Mouse (Mus musculus): ENCODE measurements around the gene Gm20517. TPM values are rescaled to one million over a fixed set of nuclear protein-coding genes. Genes with fewer than 3 reads are reported as not detected.
A peak's percentile ranks its signal among the peaks of the same experiment; 100 is the strongest.

The Gm20517 gene
- polyA plus RNA-seq, 1 experiment from 2014 or later = 3.0 TPM

DNA sequence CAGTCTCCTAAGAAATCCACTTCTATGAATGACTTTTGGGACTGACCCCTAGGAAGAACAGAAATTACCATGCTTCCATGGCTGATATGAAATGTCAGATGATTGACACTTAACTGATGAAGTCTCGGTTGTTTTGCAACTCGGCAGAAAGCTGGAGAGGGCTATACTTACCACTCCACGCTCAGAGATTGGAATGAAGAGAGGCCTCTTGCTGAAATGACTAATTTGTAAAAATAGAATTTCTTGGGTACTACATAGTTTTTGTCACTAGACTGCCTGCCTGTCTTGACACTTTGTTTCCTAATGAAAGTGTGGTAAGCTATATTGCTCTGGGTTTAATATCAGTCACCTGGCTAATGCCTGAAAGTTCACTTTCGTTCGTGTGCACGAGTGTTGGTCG, 53.1 kb downstream of the Gm20517 start:
- Histone ChIP-seq H3K27ac (replicated peaks) (no peak overlapping the region), H3K9me3 (no peaks in the 10 kb centered on the region), H3K4me3 (no peak overlapping the region), H3K4me1 (replicated peaks) (peaks cover 19% of the 10 kb centered on the region), H3K36me3 (0 out of 2 replicates have a peak, but pooled peaks cover 11% of the 10 kb centered on the region), H3K27me3 (no peaks in the 10 kb centered on the region), H3K4me2 (no peak overlapping the region), H3K9ac (no peak overlapping the region)
- 85% methylated on average over 7 of the region's 7 CpGs for WGBS
- no peak for ATAC-seq (ENCODE audit: low read depth)

DNA sequence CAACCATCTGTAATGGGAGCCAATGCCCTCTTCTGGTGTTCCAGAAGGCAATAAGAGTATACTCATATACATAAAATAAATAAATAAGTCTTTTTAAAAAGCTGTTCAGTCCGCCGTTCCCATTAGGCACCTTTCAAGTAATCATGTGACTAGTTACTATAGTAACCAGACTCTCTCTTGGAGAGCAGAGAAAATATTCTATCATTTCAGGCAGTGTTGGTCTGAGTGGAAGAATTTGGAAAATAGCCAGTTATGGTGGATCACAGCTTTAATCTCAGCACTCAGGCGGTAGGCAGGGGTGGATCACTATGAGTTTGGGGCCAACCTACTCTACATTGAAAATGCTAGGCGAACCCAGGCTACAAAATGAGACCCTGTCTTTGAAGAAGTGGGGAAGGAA, 57.8 kb downstream of the Gm20517 start:
- 0 out of 2 replicates have a peak, but pooled peaks cover 5% of the 10 kb centered on the region for H3K27me3 ChIP-seq
- H3K4me1 ChIP-seq (replicated peaks) = peaks cover 21% of the 10 kb centered on the region
- 54% methylated on average over 4 of the region's 4 CpGs for WGBS
- no peak overlapping the region for H3K4me3 ChIP-seq
- H3K9me3 ChIP-seq = no peaks in the 10 kb centered on the region
- no peak overlapping the region for H3K27ac ChIP-seq (replicated peaks)
- no peak overlapping the region for H3K4me2 ChIP-seq
- peaks cover 8% of the 10 kb centered on the region; the same call in 1 of the 2 replicates for H3K36me3 ChIP-seq
- no peak overlapping the region for H3K9ac ChIP-seq
- ATAC-seq (ENCODE audit: low read depth) = no peak

DNA sequence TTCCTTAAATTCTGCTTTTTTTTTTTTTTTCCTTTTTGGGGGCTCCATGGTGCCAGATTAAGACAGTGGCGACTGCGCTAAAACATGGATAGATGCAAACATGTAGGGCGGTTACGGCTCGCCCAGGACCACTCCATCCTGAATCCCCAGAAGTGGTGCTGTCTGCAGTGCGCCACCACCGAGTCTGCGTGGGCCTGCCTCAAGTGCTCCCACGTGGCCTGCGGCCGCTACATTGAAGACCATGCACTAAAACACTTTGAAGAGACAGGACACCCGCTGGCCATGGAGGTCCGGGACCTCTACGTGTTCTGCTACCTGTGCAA, 60.6 kb downstream of the Gm20517 start:
- Histone ChIP-seq H3K4me3 (peak overlapping the region; percentile 39), H3K4me1 (replicated peaks) (peaks cover 25% of the 10 kb centered on the region), H3K9me3 (no peaks in the 10 kb centered on the region), H3K9ac (peak overlapping the region; percentile 66), H3K27ac (replicated peaks) (0 out of 2 replicates have a peak overlapping the region, but pooled peaks have one; percentile 42), H3K36me3 (peaks cover 21% of the 10 kb centered on the region), H3K27me3 (0 out of 2 replicates have a peak, but pooled peaks cover 5% of the 10 kb centered on the region), H3K4me2 (peak overlapping the region; percentile 77)
- ATAC-seq (ENCODE audit: low read depth) = peak; percentile 64; the same call in 1 of the 2 replicates
- WGBS = 9% methylated on average over 14 of the region's 14 CpGs

DNA sequence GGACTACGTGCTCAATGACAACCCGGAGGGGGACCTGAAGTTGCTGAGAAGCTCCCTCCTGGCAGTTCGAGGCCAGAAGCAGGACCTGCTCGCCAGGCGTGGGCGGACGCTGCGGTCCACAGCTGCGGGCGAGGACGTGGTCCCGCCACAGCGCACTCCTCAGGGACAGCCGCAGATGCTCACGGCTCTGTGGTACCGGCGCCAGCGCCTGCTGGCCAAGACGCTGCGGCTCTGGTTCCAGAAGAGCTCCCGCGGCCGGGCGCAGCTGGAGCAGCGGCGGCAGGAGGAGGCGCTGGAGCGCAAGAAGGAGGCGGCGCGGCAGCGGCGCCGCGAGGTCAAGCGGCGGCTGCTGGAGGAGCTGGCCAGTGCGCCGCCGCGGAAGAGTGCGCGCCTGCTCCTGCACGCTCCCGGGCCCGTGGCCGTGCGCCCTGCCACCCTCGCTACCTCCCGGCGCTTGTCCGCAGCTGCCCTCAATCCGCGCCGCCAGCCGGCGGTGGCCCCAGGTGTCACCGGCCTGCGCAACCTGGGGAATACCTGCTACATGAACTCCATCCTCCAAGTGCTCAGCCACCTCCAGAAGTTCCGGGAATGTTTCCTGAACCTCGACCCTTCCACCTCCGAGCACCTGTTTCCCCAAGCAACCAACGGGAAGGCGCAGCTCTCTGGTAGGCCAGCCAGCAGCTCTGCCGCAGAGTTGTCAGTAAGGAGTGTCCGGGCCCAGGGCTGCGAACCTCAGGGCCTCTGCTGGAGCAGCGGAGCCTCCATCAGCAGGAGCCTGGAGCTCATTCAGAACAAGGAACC, 61.1 kb downstream of the Gm20517 start:
- 3% methylated on average over 63 of the region's 68 CpGs for WGBS
- H3K4me1 ChIP-seq (replicated peaks) = peaks cover 25% of the 10 kb centered on the region
- peak overlapping the region; percentile 39 for H3K4me3 ChIP-seq
- H3K9ac ChIP-seq = peak overlapping the region; percentile 66
- H3K27ac ChIP-seq (replicated peaks) = peak overlapping the region; percentile 42; the same call in 1 of the 2 replicates
- peak; percentile 46; the same call in 1 of the 2 replicates for ATAC-seq (ENCODE audit: low read depth)
- H3K27me3 ChIP-seq = 0 out of 2 replicates have a peak, but pooled peaks cover 5% of the 10 kb centered on the region
- H3K9me3 ChIP-seq = no peaks in the 10 kb centered on the region
- H3K36me3 ChIP-seq = peaks cover 24% of the 10 kb centered on the region
- H3K4me2 ChIP-seq = peak overlapping the region; percentile 77

DNA sequence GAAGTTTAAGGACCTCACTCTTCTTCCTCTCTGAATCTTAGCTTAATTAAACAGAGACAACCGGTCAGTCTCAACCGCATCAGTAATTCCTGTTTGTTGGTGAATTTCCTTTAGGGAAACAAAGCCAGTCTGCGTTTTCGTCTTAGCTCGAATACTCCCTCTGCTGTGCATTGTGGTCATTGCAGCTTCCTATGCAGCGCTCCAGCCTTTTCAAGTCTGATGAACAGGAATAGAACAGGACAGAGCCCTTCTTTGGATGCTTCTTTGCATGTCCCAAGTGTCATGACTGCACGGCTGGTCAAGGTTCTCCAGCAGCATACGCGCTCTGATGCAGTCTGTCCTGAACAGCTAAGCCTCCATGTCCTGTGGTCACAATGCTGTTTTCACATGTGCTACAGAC, 65.2 kb downstream of the Gm20517 start:
- Histone ChIP-seq H3K4me2 (no peak overlapping the region), H3K27ac (replicated peaks) (peak overlapping the region; percentile 33; the same call in 1 of the 2 replicates), H3K9me3 (no peaks in the 10 kb centered on the region), H3K27me3 (no peaks in the 10 kb centered on the region), H3K36me3 (peaks cover 61% of the 10 kb centered on the region), H3K4me3 (no peak overlapping the region), H3K4me1 (replicated peaks) (peaks cover 19% of the 10 kb centered on the region), H3K9ac (no peak overlapping the region)
- no peak for ATAC-seq (ENCODE audit: low read depth)
- WGBS = 23% methylated on average over 9 of the region's 9 CpGs

DNA sequence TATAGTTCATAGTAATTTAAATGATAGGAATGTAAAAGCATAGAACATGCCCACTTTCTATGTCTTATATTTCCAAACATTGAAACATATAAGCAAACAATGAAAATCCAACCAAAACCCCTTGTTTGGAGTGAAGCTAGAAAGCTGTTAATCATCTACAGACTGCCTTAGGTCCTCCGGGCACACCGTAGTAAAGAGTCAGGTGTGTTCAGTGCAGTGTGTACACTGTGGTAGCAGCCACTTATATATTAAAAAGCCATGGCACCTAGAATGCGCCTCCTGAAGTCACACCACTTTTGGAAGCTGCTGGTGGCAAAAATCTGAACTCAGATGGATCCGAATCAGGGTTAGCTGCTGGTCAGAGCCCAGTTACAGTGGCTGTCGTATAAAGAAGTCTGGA, 66.8 kb downstream of the Gm20517 start:
- Histone ChIP-seq H3K9me3 (no peaks in the 10 kb centered on the region), H3K4me2 (no peak overlapping the region), H3K4me1 (replicated peaks) (peaks cover 5% of the 10 kb centered on the region; the same call in 1 of the 2 replicates), H3K36me3 (peaks cover 74% of the 10 kb centered on the region), H3K4me3 (no peak overlapping the region), H3K9ac (no peak overlapping the region), H3K27me3 (no peaks in the 10 kb centered on the region), H3K27ac (replicated peaks) (no peak overlapping the region)
- WGBS = 92% methylated on average over 5 of the region's 5 CpGs
- no peak for ATAC-seq (ENCODE audit: low read depth)

DNA sequence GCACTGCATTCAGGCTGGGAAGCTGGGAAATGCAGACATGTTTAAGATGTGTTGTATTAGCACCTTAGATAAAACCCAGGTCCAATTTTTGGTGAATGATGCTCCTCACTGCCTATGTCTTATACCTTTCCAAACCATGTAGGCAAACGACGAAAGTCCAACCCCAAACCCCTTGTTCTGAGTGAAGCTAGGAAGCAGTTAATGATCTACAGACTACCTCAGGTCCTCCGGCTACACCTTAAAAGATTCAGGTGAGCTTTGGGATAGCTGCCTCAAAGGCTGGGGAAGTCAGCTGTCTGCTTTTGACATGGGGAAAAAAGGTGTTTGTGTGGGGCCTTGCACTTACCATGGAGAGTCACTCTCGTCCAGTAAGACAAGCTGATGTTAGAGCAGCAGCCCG, 67.3 kb downstream of the Gm20517 start:
- Histone ChIP-seq H3K4me3 (no peak overlapping the region), H3K9me3 (no peaks in the 10 kb centered on the region), H3K4me2 (no peak overlapping the region), H3K4me1 (replicated peaks) (0 out of 2 replicates have a peak, but pooled peaks cover 4% of the 10 kb centered on the region), H3K27ac (replicated peaks) (no peak overlapping the region), H3K36me3 (peaks cover 77% of the 10 kb centered on the region), H3K27me3 (no peaks in the 10 kb centered on the region), H3K9ac (no peak overlapping the region)
- ATAC-seq (ENCODE audit: low read depth) = no peak
- 88% methylated on average over 5 of the region's 5 CpGs for WGBS

DNA sequence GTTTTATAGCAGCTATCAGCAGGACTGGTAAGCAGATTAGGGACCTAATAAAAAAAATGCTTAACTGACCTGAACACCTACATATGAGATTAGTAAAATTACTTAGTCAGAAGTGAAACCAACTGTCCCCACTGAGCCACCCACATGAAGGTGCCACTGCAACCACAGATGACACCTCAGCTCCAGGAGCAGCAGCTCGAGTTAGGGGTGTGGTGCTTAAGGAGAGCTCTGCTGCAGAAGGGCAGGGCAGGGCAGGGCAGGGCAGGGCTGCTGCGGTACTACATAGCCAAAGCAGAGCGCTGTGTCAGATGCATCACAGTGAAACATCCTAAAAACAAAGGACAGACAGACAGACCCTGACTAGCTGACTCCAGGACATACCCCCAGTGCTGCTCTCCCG, 71.4 kb downstream of the Gm20517 start:
- Histone ChIP-seq H3K4me2 (no peak overlapping the region), H3K27ac (replicated peaks) (no peak overlapping the region), H3K9me3 (no peaks in the 10 kb centered on the region), H3K27me3 (no peaks in the 10 kb centered on the region), H3K4me1 (replicated peaks) (peaks cover 16% of the 10 kb centered on the region), H3K4me3 (no peak overlapping the region), H3K9ac (no peak overlapping the region), H3K36me3 (peaks cover 77% of the 10 kb centered on the region)
- 86% methylated on average over 4 of the region's 4 CpGs for WGBS
- ATAC-seq (ENCODE audit: low read depth) = no peak

DNA sequence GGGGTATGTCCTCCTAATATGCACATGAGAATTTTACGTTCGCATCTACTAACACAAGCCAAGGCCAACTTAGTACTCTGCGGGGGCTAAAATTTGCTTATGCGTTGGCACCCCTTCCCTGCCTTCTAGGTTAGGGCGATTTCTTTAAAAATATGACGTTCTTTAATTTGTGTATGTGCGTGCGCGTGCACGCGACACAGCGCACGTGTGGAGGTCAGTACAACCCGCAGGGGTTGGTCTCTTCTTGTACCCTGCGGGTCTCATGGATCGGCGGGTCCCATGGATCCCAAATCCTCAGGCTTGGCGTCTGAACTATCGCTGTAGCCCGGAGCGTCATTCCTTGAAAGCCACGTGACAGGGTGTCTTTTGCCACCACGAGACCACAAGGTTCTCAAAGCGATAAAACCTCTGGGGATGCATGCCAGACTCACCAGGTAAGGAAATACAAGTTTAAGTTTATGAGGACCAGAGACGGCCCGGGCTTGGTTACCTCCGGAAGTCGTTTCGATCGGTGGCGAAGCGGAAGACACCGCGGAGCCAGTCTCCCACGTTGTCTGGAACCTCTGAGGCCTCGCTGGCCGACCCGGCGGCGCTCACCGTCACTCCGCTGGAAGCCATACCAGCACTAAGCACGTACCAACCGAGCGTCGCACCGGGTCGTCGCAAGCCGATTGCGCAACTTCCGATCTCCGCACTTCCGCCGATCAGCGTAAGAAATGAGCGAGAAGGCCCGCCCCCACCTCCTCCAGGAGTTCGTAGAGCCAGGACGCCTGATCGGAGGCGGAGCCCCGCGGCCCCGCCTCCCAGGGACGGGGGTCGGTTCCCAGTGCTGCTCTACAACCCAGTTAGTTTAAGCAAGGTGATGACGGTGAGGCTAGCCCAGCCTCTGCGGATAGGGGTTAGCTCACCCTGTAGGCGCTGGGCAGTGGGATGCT, 76.3 kb downstream of the Gm20517 start:
- peak; percentile 90 for ATAC-seq (ENCODE audit: low read depth)
- 1% methylated on average over 70 of the region's 70 CpGs for WGBS
- Histone ChIP-seq H3K27ac (replicated peaks) (peak overlapping the region; percentile 91), H3K27me3 (no peaks in the 10 kb centered on the region), H3K4me3 (peak overlapping the region; percentile 66), H3K9ac (peak overlapping the region; percentile 95), H3K36me3 (peaks cover 32% of the 10 kb centered on the region), H3K9me3 (no peaks in the 10 kb centered on the region), H3K4me2 (peak overlapping the region; percentile 96), H3K4me1 (replicated peaks) (peaks cover 25% of the 10 kb centered on the region)

DNA sequence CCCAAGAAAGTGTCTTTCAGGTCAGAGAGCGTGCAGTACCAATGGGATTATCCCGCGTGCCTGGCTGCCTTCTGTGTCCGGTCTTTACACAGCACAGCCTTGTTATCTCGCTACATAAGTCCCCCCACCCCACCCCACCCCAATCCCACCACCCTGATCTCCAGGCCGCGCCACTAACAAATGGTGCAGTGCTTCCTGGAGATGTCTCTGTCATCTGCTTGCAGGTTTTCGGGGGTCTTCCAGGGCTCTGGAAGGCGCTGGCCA, 76.9 kb downstream of the Gm20517 start, which contains the start of gene Tomm6:
TSS of gene Tomm6 (minus strand) at position 43 of the 264 bp plus-strand sequence.
- 1% methylated on average over 9 of the region's 9 CpGs for WGBS
- H3K27ac ChIP-seq (replicated peaks) = peak within 1 kb of the TSS; percentile 91
- no peaks in the 10 kb centered on the region for H3K27me3 ChIP-seq
- H3K4me3 ChIP-seq = peak within 1 kb of the TSS; percentile 66
- H3K9me3 ChIP-seq = no peaks in the 10 kb centered on the region
- peaks cover 25% of the 10 kb centered on the region for H3K4me1 ChIP-seq (replicated peaks)
- H3K9ac ChIP-seq = peak within 1 kb of the TSS; percentile 95
- no peak for ATAC-seq (ENCODE audit: low read depth)
- peaks cover 26% of the 10 kb centered on the region for H3K36me3 ChIP-seq
- peak within 1 kb of the TSS; percentile 96 for H3K4me2 ChIP-seq

DNA sequence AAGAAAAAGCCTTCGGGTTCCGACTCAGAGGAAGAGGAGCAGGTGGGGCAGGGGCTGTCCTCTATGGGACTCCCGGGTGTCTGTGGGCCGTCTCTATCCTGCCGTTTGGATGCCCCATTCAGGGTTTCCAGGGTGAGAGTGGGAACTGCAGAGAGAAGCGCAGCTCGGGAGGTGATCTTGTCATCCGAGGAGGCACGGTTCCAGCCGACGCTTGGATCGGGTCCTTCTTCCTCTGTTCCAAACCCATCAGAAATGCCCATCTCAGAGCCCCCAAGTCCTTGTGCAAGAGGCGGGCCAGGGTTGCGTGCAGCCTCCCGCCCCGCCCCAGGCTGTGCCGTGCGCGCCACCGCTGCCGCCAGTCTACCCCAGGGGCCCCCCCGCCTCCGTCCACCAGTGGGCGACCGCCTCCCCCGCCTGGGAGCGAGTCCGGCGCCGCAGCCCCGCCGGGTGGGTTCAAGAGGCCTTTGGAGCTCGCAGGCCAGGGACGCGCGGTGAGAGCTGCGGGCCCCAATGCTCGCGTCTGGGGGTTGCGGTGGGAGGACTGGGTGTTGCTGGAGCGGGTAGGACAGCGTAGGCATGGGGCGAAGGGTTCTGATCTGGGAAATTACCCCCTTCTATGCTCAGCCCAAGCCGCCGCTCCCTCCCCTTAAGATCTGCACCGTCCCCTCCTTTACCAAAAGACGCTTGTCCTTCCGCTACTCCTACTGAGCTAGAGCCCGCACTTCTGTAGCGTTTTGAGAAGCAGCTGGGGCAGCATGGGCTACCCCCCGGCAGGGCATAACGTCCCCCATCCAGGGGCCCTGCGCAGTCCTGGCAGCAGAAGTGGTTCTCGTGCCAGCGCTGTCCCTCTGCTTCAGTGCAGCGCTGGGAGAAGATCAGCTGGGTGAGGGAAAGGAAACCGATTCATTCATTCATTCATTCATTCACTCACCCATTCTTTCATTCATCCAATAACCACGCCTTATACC, 77.5 kb downstream of the Gm20517 start, which contains the start of gene Frs3:
TSS of gene Frs3 (plus strand) at position 423 of the 968 bp plus-strand sequence.
- WGBS = 1% methylated on average over 54 of the region's 58 CpGs
- Histone ChIP-seq H3K27me3 (no peaks in the 10 kb centered on the region; the same call in 1 of the 2 replicates), H3K4me2 (peak within 1 kb of the TSS; percentile 96), H3K9ac (peak within 1 kb of the TSS; percentile 95), H3K4me1 (replicated peaks) (peaks cover 32% of the 10 kb centered on the region), H3K4me3 (peak within 1 kb of the TSS; percentile 66), H3K27ac (replicated peaks) (peak within 1 kb of the TSS; percentile 91), H3K36me3 (peaks cover 21% of the 10 kb centered on the region), H3K9me3 (no peaks in the 10 kb centered on the region)
- peak; percentile 73 for ATAC-seq (ENCODE audit: low read depth)

Data from neural tube, embryonic 13.5 days (tissue).